Mouse (Mus musculus) heart, embryonic 16.5 days (tissue): ENCODE measurements at regions not wholly inside any gene's neighbourhood (a gene's known extent, or its start where the extent isn't known, plus 50 kb on each side); places are given as distances from the start of the nearest gene placed in this dataset.

Experiments
- ATAC-seq: fragments of 200-750 bp; cut with Nextera tagmentation; replicated peaks from 2 replicates; pipeline ENCODE4 v1.8.0; 2017; ENCODE audit warnings: moderate number of reproducible peaks; ENCODE audit not compliant: insufficient read depth, low FRiP score; ENCODE audit errors: extremely low read depth
- H3K27ac ChIP-seq: fragments of 300-500 bp; sonication (generic); 2 replicates; pipeline ENCODE4 v1.5.1; 2014; ENCODE audit warnings: mild to moderate bottlenecking, low read length, control low read depth, moderate library complexity
- H3K27me3 ChIP-seq: fragments of 300-500 bp; sonication (generic); 2 replicates; pipeline ENCODE4 v1.6.1; 2014; ENCODE audit warnings: low read length, mixed read lengths; ENCODE audit not compliant: control insufficient read depth, insufficient read depth
- H3K36me3 ChIP-seq: fragments of 300-500 bp; sonication (generic); 2 replicates; pipeline ENCODE4 v1.6.1; 2014; ENCODE audit not compliant: control insufficient read depth, insufficient read depth
- H3K4me1 ChIP-seq: fragments of 300-500 bp; sonication (generic); 2 replicates; pipeline ENCODE4 v1.6.1; 2014; ENCODE audit warnings: low read length, mixed read lengths; ENCODE audit not compliant: control insufficient read depth, insufficient read depth
- H3K4me2 ChIP-seq: fragments of 300-500 bp; sonication (generic); 2 replicates; pipeline ENCODE4 v1.6.1; 2014; ENCODE audit warnings: low read depth, mild to moderate bottlenecking, control low read depth, low read length
- H3K4me3 ChIP-seq: fragments of 300-500 bp; sonication (generic); 2 replicates; pipeline ENCODE4 v1.5.1; 2014; ENCODE audit warnings: mild to moderate bottlenecking, control low read depth, low read length
- H3K9ac ChIP-seq: fragments of 300-500 bp; sonication (generic); 2 replicates; pipeline ENCODE4 v1.6.1; 2014; ENCODE audit warnings: low read length, control low read depth
- H3K9me3 ChIP-seq: fragments of 300-500 bp; sonication (generic); replicated peaks from 2 replicates; pipeline ENCODE4 v1.6.1; 2016; ENCODE audit warnings: low read length; ENCODE audit not compliant: control insufficient read depth
- whole genome bisulfite sequencing: fragments of 180-500 bp; shearing (Covaris S2); extraction: QIAGEN DNeasy Blood & Tissue Kit; methylation state at CpG from one replicate; pipeline ENCODE4 v1.1.7; 2014; 5-methylcytosine and 5-hydroxymethylcytosine counted together

GRCm38 (mm10) chr1:163461194-163461593 is 57.7 kb upstream of the Gorab start:
- Histone ChIP-seq H3K9ac (no peak overlapping the region), H3K27me3 (no peaks in the 10 kb centered on the region), H3K4me2 (no peak overlapping the region), H3K4me3 (no peak overlapping the region), H3K27ac (no peak overlapping the region), H3K9me3 (no peaks in the 10 kb centered on the region), H3K4me1 (no peaks in the 10 kb centered on the region), H3K36me3 (no peaks in the 10 kb centered on the region)
- WGBS: 88% methylated on average over 13 of the region's 13 CpGs
- ATAC-seq: no peak

- Histone ChIP-seq H3K27me3 (no peaks in the 10 kb centered on the region), H3K27ac (no peak overlapping the region), H3K4me1 (no peaks in the 10 kb centered on the region), H3K4me2 (no peak overlapping the region), H3K9ac (no peak overlapping the region), H3K9me3 (no peaks in the 10 kb centered on the region), H3K36me3 (no peaks in the 10 kb centered on the region), H3K4me3 (no peak overlapping the region)
- WGBS: 88% methylated on average over 8 of the region's 8 CpGs
- no peak for ATAC-seq
Measured at GRCm38 (mm10) chr1:163456366-163456765, 52.9 kb upstream of the Gorab start.
